Mouse (Mus musculus): ENCODE data around the gene Myoz1. TPM values are rescaled to one million over a fixed set of nuclear protein-coding genes. Genes with fewer than 3 reads are reported as not detected.

The Myoz1 gene
- under 1 TPM; 0.40 to 0.42 TPM for total RNA-seq (2023)

GRCm38 (mm10) chr14:20656361-20656760, at the start of gene Myoz1:
Gene Myoz1 (minus strand): TSS chr14:20656540.

DNA sequence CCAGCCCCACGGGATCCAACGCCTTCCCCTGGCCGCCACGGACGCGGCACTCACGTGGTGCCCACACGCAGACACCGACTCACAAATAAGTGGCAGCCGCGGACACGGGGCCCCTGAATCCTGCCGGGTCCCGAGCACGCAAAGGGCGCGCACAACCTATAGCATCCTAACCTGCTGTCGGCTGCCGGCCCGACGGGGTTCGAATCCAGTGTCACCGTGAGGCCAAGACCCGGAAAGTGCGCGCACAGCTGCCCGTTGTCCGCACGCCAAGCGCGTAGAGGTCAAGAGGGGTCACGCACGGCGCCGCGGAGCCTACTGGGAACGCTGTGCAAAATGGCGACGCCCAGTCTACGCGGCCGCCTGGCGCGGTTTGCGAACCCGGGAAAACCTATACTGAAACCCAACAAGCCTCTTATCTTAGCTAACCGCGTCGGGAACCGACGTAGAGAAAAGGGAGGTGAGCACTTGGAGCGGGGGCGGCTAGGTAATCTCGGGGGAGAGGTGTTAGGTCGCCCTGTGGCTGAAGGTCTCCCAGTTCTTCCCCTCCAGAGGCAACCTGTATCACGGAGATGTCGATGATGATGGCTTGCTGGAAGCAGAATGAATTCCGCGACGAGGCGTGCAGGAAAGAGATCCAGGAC, 46.5 kb upstream of the Myoz1 start, which contains the start of gene Chchd1:
Gene Chchd1 (plus strand): TSS at position 266 of the 641 bp plus-strand sequence.

GRCm38 (mm10) chr14:20694884-20695760, 38.8 kb upstream of the Myoz1 start, which contains the start of gene Fut11:
Gene Fut11 (plus strand): TSS chr14:20694968.

DNA sequence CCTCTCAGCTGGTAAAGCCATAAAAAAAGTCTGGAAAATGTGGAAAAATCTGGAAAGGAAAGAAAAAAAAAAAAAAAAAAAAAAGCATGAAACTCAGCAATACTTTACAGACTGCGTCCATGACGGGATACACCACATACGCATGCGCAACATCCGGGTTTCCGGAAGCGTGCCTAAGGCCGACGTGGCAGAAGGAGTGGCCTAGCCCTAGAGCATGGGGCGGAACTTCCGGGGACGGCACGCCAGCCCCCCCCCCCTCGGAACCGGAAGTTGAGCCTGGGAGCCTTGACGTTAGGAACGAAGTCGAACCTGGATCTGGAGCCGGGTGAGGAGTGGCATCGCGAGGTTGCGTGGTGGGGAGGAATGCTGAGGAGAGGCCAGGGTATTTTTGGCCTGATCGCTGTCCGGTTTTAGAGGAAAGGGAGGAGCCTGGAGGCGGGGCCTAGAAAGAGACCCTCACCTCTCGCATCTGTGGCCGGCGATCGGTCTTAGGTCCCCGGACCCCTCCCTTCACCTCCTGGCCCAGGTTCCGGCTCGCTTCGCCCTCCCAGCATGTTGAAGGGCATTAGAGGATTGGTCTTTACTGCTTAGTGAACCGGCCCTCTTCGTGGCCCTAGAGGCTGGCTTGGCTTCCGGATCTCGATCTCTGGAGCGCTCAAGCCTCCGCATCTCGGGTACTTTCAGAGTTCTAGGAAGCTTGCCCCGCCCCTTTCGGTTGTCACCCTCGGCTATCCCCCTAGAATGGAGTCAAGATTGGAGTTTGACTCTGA, 17.9 kb upstream of the Myoz1 start, which contains the start of gene Sec24c:
Gene Sec24c (plus strand): TSS at position 245 of the 770 bp plus-strand sequence.

GRCm38 (mm10) chr14:20668154-20668810, 11.9 kb upstream of the Myoz1 start, which contains the start of gene Synpo2l:
Gene Synpo2l (minus strand): TSS chr14:20668354.

DNA sequence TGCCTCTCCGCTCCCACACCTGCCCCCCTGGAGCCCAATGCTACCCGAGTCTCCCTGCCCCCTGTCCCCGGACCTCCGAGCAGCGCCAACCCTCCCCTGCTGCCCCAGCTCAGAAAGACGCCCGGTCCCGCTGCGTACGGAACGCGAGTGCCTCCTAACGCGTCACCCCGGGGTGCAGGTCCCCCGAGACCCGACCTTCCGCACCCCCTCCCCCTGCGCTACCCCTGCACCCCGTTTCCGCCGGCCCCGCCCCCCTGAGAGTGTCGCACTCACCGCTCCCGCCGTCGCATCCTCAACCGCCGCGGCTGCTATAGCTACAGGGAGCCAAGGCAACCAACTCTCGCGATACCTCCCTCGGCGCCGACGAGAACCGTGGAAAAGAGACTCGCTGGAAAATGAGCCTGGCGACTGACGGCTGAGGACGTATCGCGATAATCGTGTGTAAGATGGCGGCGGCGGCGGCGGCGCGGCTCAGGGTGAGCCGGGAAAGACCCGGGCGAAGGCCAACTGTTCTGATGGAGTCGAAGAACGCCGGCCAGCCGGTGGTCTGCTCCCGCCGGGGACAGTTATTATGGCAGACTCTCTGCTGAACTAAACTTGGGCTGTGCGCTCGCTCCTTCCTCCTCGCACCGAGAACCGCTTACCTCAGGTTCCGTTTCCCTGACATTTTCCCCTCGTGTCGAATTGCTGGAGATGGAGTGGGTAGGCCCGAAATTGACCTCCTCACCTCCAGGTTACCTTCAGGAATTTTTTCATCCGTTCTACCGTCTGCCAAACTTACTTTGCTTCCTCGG, 15.5 kb downstream of the Myoz1 start, which contains the start of gene Usp54:
Gene Usp54 (minus strand): TSS at position 420 of the 794 bp plus-strand sequence.

Other genes starting within 250 kb of the Myoz1 start
- not detected for gene Cfap70, start 204.3 kb downstream of the Myoz1 start, total RNA-seq (2023)
- 10 to 100 TPM; 50.6 to 61.4 TPM for gene Anxa7, start 176.4 kb downstream of the Myoz1 start, total RNA-seq (2023)
- gene Mss51, start 159.6 kb downstream of the Myoz1 start, total RNA-seq (2023) = 1 to 10 TPM; 2.6 to 2.8 TPM
- gene Ppp3cb, start 110.0 kb downstream of the Myoz1 start, total RNA-seq (2023) = 10 to 100 TPM; 52.7 to 53.5 TPM
- gene Usp54, start 15.5 kb downstream of the Myoz1 start, total RNA-seq (2023) = 1 to 10 TPM; 2.1 to 2.6 TPM
- not detected for gene Synpo2l, start 11.8 kb upstream of the Myoz1 start, total RNA-seq (2023)
- 100 to 1,000 TPM; 129 to 175 TPM for gene Sec24c, start 17.8 kb upstream of the Myoz1 start, total RNA-seq (2023)
- gene Fut11, start 38.4 kb upstream of the Myoz1 start, total RNA-seq (2023) = 1 to 10 TPM; 4.9 TPM
- gene Chchd1, start 46.5 kb upstream of the Myoz1 start, total RNA-seq (2023) = 10 to 100 TPM; 19.2 to 24.1 TPM
- gene Zswim8, start 51.0 kb upstream of the Myoz1 start, total RNA-seq (2023) = 100 to 1,000 TPM; 103 to 108 TPM
- gene Ndst2, start 78.0 kb upstream of the Myoz1 start, total RNA-seq (2023) = 10 to 100 TPM; 37.6 to 47.6 TPM
- 10 to 100 TPM; 55.2 to 58.4 TPM for gene Camk2g, start 137.5 kb upstream of the Myoz1 start, total RNA-seq (2023)
- 10 to 100 TPM; 28.2 to 28.4 TPM for gene Plau, start 180.1 kb upstream of the Myoz1 start, total RNA-seq (2023)

All from neutrophil, adult 59 days (primary cell).